ENCODE assay signal across 10 mouse cellular contexts in genomic region chr5:19908706-19909060, GRCm38 (mm10).
DNase-seq lines count a peak whose midpoint lies in the region; ATAC-seq and TF ChIP-seq lines count a peak whose summit lies in the region.
"Had no signal": no experiment of that assay in that cellular context is flagged by ENCODE, and none has a peak within 500 bp of the region (broad histone marks: within the 10 kb centered on the region; RNA-seq: fewer than 3 reads in every experiment).

No protein-coding gene starts in this region.

- peak overlapping the region; percentile 44 for H3K4me3 ChIP-seq in kidney, embryonic 16.5 days (ENCODE audit: low read length)
- H3K4me3 ChIP-seq in cortical plate, adult 2 months (ENCODE audit: insufficient read depth, low read length) = peak overlapping the region; percentile 64
- peak overlapping the region; percentile 59 for H3K4me3 ChIP-seq in forebrain, embryonic 13.5 days
- peak overlapping the region; percentile 37 for H3K4me3 ChIP-seq in limb, embryonic 15.5 days
- H3K4me3 ChIP-seq in thymus, adult 2 months (ENCODE audit: control insufficient read depth, insufficient read depth, low read length) = no peak overlapping the region

- 1% methylated on average over 5 of the region's 5 CpGs for WGBS in kidney, embryonic 16.5 days
- WGBS in forebrain, embryonic 13.5 days = 0% methylated on average over 5 of the region's 5 CpGs
- WGBS in limb, embryonic 15.5 days = 2% methylated on average over 5 of the region's 5 CpGs
- WGBS in thymus, adult 2 months = 6% methylated on average over 5 of the region's 5 CpGs

- H3K4me2 ChIP-seq in kidney, embryonic 16.5 days (replicated peaks; ENCODE audit: low read depth, low read length) = peak overlapping the region; percentile 60
- H3K4me2 ChIP-seq in forebrain, embryonic 13.5 days = peak overlapping the region; percentile 72
- peak overlapping the region; percentile 62 for H3K4me2 ChIP-seq in limb, embryonic 15.5 days

- H3K4me1 ChIP-seq in kidney, embryonic 16.5 days (ENCODE audit: insufficient read depth, low read length) = peaks cover 15% of the 10 kb centered on the region; the same call in 1 of the 2 replicates
- peaks cover 2% of the 10 kb centered on the region; the same call in 1 of the 2 replicates for H3K4me1 ChIP-seq in cortical plate, adult 2 months (ENCODE audit: control insufficient read depth, insufficient read depth, low read length)
- H3K4me1 ChIP-seq in forebrain, embryonic 13.5 days = peaks cover 24% of the 10 kb centered on the region
- peaks cover 13% of the 10 kb centered on the region; the same call in 1 of the 2 replicates for H3K4me1 ChIP-seq in limb, embryonic 15.5 days
- H3K4me1 ChIP-seq in thymus, adult 2 months (replicated peaks; ENCODE audit: control insufficient read depth, insufficient read depth, low read length) = no peaks in the 10 kb centered on the region

- peaks cover 30% of the 10 kb centered on the region for H3K27me3 ChIP-seq in kidney, embryonic 16.5 days (ENCODE audit: insufficient read depth, low read length)
- H3K27me3 ChIP-seq in forebrain, embryonic 13.5 days = no peaks in the 10 kb centered on the region
- peaks cover 17% of the 10 kb centered on the region for H3K27me3 ChIP-seq in limb, embryonic 15.5 days
- no peaks in the 10 kb centered on the region for H3K27me3 ChIP-seq in thymus, adult 2 months (ENCODE audit: control insufficient read depth, insufficient read depth, low read length)

- H3K27ac ChIP-seq in kidney, embryonic 16.5 days (ENCODE audit: low read length) = no peak overlapping the region
- peak overlapping the region; percentile 88 for H3K27ac ChIP-seq in cortical plate, adult 2 months (ENCODE audit: insufficient read depth, low read length)
- peak overlapping the region; percentile 84 for H3K27ac ChIP-seq in forebrain, embryonic 13.5 days
- no peak overlapping the region for H3K27ac ChIP-seq in limb, embryonic 15.5 days
- H3K27ac ChIP-seq in thymus, adult 2 months (ENCODE audit: control insufficient read depth, insufficient read depth, low read length) = no peak overlapping the region

- no peak for TF ChIP-seq CTCF in cortical plate, adult 2 months (IDR thresholded peaks at IDR 0.05; ENCODE audit: extremely low read depth, insufficient read depth, low read length)
- no peak for TF ChIP-seq CTCF in thymus, adult 2 months (IDR thresholded peaks at IDR 0.05; ENCODE audit: borderline replicate concordance, control insufficient read depth, extremely low read depth, insufficient read depth, low read length, poor library complexity)

- no peaks in the 10 kb centered on the region for H3K9me3 ChIP-seq in kidney, embryonic 16.5 days (ENCODE audit: low read length)
- H3K9me3 ChIP-seq in forebrain, embryonic 13.5 days (replicated peaks) = no peaks in the 10 kb centered on the region
- no peaks in the 10 kb centered on the region for H3K9me3 ChIP-seq in limb, embryonic 15.5 days
- H3K9me3 ChIP-seq: G1E had no signal

- no peak for TF ChIP-seq POLR2A in cortical plate, adult 2 months (IDR thresholded peaks at IDR 0.05; ENCODE audit: extremely low read depth, insufficient read depth, low read length)
- no peak for TF ChIP-seq POLR2A in thymus, adult 2 months (IDR thresholded peaks at IDR 0.05; ENCODE audit: control insufficient read depth, extremely low read depth, insufficient read depth, low read length, poor library complexity)

- DNase-seq in kidney, postnatal 10 days = no peak
- DNase-seq in thymus, adult 2 months = no peak
- DNase-seq in spleen, postnatal 36 days (ENCODE audit: low spot score in 2 of 2) = no peak
- DNase-seq in adrenal gland, adult 18-20 months (ENCODE audit: low spot score in 2 of 2) = no peak
- DNase-seq: kidney, postnatal 36 days had no signal

- ATAC-seq in kidney, embryonic 16.5 days (ENCODE audit: low FRiP score, low TSS enrichment) = no peak
- peak; percentile 0; the same call in 1 of the 2 replicates for ATAC-seq in forebrain, embryonic 13.5 days
- no peak for ATAC-seq in limb, embryonic 15.5 days (ENCODE audit: insufficient number of reproducible peaks, low FRiP score, low TSS enrichment, low read depth)

- H3K36me3 ChIP-seq in kidney, embryonic 16.5 days (ENCODE audit: insufficient read depth, low read length) = no peaks in the 10 kb centered on the region
- H3K36me3 ChIP-seq in forebrain, embryonic 13.5 days (ENCODE audit: poor library complexity, severe bottlenecking) = no peaks in the 10 kb centered on the region
- no peaks in the 10 kb centered on the region for H3K36me3 ChIP-seq in limb, embryonic 15.5 days
- no peaks in the 10 kb centered on the region for H3K36me3 ChIP-seq in thymus, adult 2 months (ENCODE audit: control insufficient read depth, insufficient read depth, low read length)
- H3K36me3 ChIP-seq: G1E had no signal

- H3K9ac ChIP-seq in kidney, embryonic 16.5 days (replicated peaks; ENCODE audit: low read length) = 0 out of 2 replicates have a peak overlapping the region, but pooled peaks have one; percentile 20
- H3K9ac ChIP-seq in forebrain, embryonic 13.5 days = peak overlapping the region; percentile 79
- no peak overlapping the region for H3K9ac ChIP-seq in limb, embryonic 15.5 days

Comparison
In these comparisons a context has a peak if more than half of its experiments do, and no peak if none do; other contexts are left out.
1. H3K27ac ChIP-seq: peak in cortical plate, adult 2 months (single experiment) and forebrain, embryonic 13.5 days (single experiment); none in kidney, embryonic 16.5 days (single experiment), limb, embryonic 15.5 days (single experiment) and thymus, adult 2 months (single experiment).
2. Peak in every context shown above with its lines, with median percentiles within 50 percentile points of each other: H3K4me2 ChIP-seq.